Mouse (Mus musculus): ENCODE results near the gene Ifit3.
"Not testable (repeated sequence)": the region's sequence is repeated elsewhere in the genome, so short reads cannot be mapped to it uniquely, and the experiment has no call there.

The Ifit3 gene

GRCm38 (mm10) chr19:34587898-34588692 is 4.8 kb downstream of the Ifit3 start:
- DNase-seq (ENCODE audit: low read depth, low spot score), result not testable (repeated sequence)

- DNase-seq (ENCODE audit: low read depth, low spot score), result no peak
Observed at GRCm38 (mm10) chr19:34588959-34589358, 5.6 kb downstream of the Ifit3 start.

GRCm38 (mm10) chr19:34593456-34593855 is 10.1 kb downstream of the Ifit3 start:
- no peak for DNase-seq (ENCODE audit: low read depth, low spot score)

GRCm38 (mm10) chr19:34594523-34594922 is 11.2 kb downstream of the Ifit3 start:
- DNase-seq (ENCODE audit: low read depth, low spot score), result not testable (repeated sequence)

GRCm38 (mm10) chr19:34596811-34597210 is 13.5 kb downstream of the Ifit3 start:
- no peak for DNase-seq (ENCODE audit: low read depth, low spot score)

- DNase-seq (ENCODE audit: low read depth, low spot score), result no peak
Observed at GRCm38 (mm10) chr19:34598341-34598740, 15.0 kb downstream of the Ifit3 start.

GRCm38 (mm10) chr19:34599250-34599649 is 15.9 kb downstream of the Ifit3 start:
- not testable (repeated sequence) for DNase-seq (ENCODE audit: low read depth, low spot score)

GRCm38 (mm10) chr19:34601888-34602287 is 18.6 kb downstream of the Ifit3 start, which contains the start of gene Ifit1bl1:
Ifit1bl1 (minus strand) TSS chr19:34601956.
- DNase-seq (ENCODE audit: low read depth, low spot score), result not testable (repeated sequence)

GRCm38 (mm10) chr19:34605472-34605871 is 22.1 kb downstream of the Ifit3 start:
- no peak for DNase-seq (ENCODE audit: low read depth, low spot score)

GRCm38 (mm10) chr19:34607237-34608051 is 24.1 kb downstream of the Ifit3 start, which contains the start of gene Ifit3b:
Ifit3b (plus strand) TSS chr19:34607970.
- DNase-seq (ENCODE audit: low read depth, low spot score), result peak; percentile 9

- DNase-seq (ENCODE audit: low read depth, low spot score), result not testable (repeated sequence)
Observed at GRCm38 (mm10) chr19:34610118-34610517, 26.8 kb downstream of the Ifit3 start.

- DNase-seq (ENCODE audit: low read depth, low spot score), result not testable (repeated sequence)
Observed at GRCm38 (mm10) chr19:34612243-34613001, 29.1 kb downstream of the Ifit3 start.

GRCm38 (mm10) chr19:34620871-34621270 is 37.5 kb downstream of the Ifit3 start:
- no peak for DNase-seq (ENCODE audit: low read depth, low spot score)

- no peak for DNase-seq (ENCODE audit: low read depth, low spot score)
Observed at GRCm38 (mm10) chr19:34623781-34624180, 40.5 kb downstream of the Ifit3 start.

GRCm38 (mm10) chr19:34624663-34625062 is 41.3 kb downstream of the Ifit3 start:
- DNase-seq (ENCODE audit: low read depth, low spot score), result no peak

GRCm38 (mm10) chr19:34627496-34627895 is 44.2 kb downstream of the Ifit3 start:
- DNase-seq (ENCODE audit: low read depth, low spot score), result no peak

GRCm38 (mm10) chr19:34631487-34631886 is 48.2 kb downstream of the Ifit3 start:
- no peak for DNase-seq (ENCODE audit: low read depth, low spot score)

GRCm38 (mm10) chr19:34633484-34633883 is 50.2 kb downstream of the Ifit3 start:
- no peak for DNase-seq (ENCODE audit: low read depth, low spot score)

- peak; percentile 42 for DNase-seq (ENCODE audit: low read depth, low spot score)
Observed at GRCm38 (mm10) chr19:34636933-34637557, 53.7 kb downstream of the Ifit3 start.

All from retina, postnatal 7 days (tissue).